Mouse (Mus musculus) erythroblast, embryonic 14.5 days (primary cell): ENCODE data around the gene Mllt3. TPM values are rescaled to one million over a fixed set of nuclear protein-coding genes. Genes with fewer than 3 reads are reported as not detected.

Experiments used
- H3K27me3 ChIP-seq: 2 replicates; pipeline ENCODE4 v1.6.1; 2012; ENCODE audit warnings: inconsistent platforms; ENCODE audit not compliant: control insufficient read depth
- H3K36me3 ChIP-seq: 2 replicates; pipeline ENCODE4 v1.6.1; 2012; ENCODE audit warnings: mild to moderate bottlenecking, inconsistent platforms; ENCODE audit not compliant: control insufficient read depth
- H3K4me1 ChIP-seq: 2 replicates; pipeline ENCODE4 v1.6.1; 2012; ENCODE audit warnings: inconsistent platforms; ENCODE audit not compliant: control insufficient read depth
- H3K4me3 ChIP-seq: replicated peaks from 2 replicates; pipeline ENCODE3; 2012; ENCODE audit warnings: moderate library complexity, mild to moderate bottlenecking, inconsistent platforms
- H3K9me3 ChIP-seq: 2 replicates; pipeline ENCODE4 v1.6.1; 2012; ENCODE audit warnings: low read length, inconsistent platforms, mixed read lengths; ENCODE audit not compliant: control insufficient read depth
- GATA1 ChIP-seq: IDR thresholded peaks from 2 replicates; pipeline ENCODE4 v1.6.1; 2012; ENCODE audit warnings: low read length, inconsistent platforms, mixed read lengths
- TAL1 ChIP-seq: IDR thresholded peaks from 3 replicates; pipeline ENCODE4 v1.6.1; 2012; ENCODE audit warnings: low read length, inconsistent platforms, mixed read lengths
- polyA plus RNA-seq: library from polyadenylated mRNA; stranded (reverse); fragments of >175 nt; gene quantifications from 2 replicates; pipeline ENCODE4 v1.2.3, GENCODE M21; 2012

Mllt3 gene
- 4.6 and 7.8 TPM in 2 replicates for polyA plus RNA-seq

DNA sequence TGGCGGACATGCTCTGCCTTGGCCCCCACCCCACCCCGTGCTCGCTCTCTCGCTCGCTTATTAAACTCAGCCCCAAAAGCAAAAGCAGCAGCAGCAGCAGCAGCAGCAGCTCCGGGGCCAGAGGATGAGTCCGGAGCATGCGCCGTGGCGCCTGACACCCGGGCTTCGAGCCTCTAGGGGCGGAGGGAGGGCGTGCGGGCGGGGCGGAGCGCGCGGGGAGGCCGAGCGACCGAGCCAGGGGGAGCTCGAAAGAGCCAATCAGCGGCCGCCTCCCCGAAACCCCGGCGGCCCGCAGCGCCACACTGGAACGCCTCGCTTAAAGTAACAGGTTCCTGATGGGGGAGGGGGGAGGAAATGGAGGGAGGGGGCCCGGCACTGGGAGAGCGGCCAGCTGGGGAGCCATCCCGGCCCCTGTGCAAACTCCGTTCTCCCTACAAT, at the start of gene Mllt3:
Gene Mllt3, minus strand, starts transcription at position 149 of the 438 bp plus-strand sequence.
- peaks cover 20% of the 10 kb centered on the region for H3K27me3 ChIP-seq
- peaks cover 2% of the 10 kb centered on the region for H3K36me3 ChIP-seq
- peaks cover 43% of the 10 kb centered on the region for H3K4me1 ChIP-seq
- peak within 1 kb of the TSS; percentile 80 for H3K4me3 ChIP-seq
- H3K9me3 ChIP-seq, result no peaks in the 10 kb centered on the region
- TF ChIP-seq TAL1 (no peak), GATA1 (no peak)

DNA sequence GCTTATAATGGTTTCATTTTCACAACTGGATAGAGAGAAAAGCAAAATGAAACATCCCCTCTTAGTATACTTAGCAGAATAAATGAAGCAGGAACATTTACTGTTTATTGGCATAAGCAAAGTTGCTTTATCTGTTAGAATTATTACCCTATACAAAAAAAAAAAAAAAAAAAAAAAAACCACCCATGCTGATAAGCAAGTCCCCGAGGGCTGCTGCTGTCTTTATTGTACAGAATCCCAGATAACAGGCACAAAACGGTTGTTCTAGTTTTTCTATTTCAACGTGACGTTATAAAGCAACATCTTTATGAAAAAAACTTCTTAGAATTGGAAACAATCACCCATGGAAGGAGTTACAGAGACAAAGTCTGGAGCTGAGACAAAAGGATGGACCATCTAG, 49.2 kb upstream of the Mllt3 start:
- Histone ChIP-seq H3K4me3 (no peak overlapping the region), H3K27me3 (no peaks in the 10 kb centered on the region), H3K36me3 (no peaks in the 10 kb centered on the region), H3K9me3 (no peaks in the 10 kb centered on the region), H3K4me1 (peaks cover 11% of the 10 kb centered on the region)
- no peak for TF ChIP-seq GATA1
- TF ChIP-seq TAL1, result no peak

DNA sequence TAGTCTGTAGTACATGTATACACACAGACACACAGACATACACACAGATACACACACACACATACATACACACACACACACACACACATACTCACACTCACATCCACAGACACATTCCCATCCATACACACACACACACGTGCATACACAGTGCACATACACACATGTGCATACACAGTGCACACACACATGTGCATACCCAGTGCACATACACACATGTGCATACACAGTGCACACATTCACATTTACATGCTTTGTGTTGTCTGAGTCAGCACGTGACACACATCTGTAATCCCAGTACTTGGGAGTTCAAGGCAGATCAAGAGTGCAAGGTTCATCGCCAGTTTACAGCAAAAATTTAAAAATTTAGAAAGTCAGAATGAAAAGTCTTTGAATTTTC, 48.7 kb upstream of the Mllt3 start:
- H3K4me3 ChIP-seq, result peak overlapping the region; percentile 17
- peaks cover 11% of the 10 kb centered on the region for H3K4me1 ChIP-seq
- TF ChIP-seq GATA1 (no peak), TAL1 (no peak)
- H3K27me3 ChIP-seq, result no peaks in the 10 kb centered on the region
- no peaks in the 10 kb centered on the region for H3K9me3 ChIP-seq
- H3K36me3 ChIP-seq, result no peaks in the 10 kb centered on the region

DNA sequence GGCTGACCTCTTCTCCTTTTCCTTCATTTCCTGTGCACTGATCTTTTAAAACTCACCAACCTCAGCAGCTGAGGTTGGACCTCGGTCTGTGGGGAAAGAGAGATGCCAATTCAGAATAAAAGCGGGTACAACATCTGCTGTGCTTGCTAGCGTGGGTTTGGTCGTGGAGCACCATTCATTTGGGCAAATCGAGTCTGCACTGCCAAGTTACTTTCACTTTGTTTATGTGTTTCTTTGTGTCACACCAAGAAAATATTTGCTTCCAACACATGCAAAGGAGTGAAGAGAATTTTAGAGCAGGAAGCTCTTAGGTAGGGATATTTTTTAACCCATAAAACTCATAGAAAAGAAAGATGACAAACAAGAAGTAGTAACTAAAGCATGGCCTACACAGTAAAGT, 48.3 kb upstream of the Mllt3 start:
- TF ChIP-seq GATA1 (no peak), TAL1 (no peak)
- H3K4me1 ChIP-seq, result peaks cover 11% of the 10 kb centered on the region
- no peak overlapping the region for H3K4me3 ChIP-seq

DNA sequence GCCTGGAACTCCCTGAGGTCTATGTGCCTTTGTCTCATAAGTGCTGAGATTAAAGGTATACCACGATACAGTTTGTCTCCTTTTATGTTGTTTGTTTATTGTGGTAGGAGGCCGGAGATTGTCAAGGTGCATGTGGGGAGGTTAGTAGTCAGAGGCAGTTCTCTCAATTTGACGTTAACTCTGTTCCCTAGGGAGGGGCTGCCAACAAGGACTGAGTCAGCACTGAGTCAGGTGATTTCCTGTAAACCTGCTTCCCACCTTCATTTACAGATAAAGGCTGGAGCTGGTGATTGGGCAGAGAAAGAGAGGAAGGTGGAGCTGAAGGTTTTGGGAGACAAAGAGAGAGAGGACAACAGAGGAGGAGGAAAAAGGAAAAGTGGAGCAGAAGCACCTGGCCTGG, 45.8 kb upstream of the Mllt3 start:
- TF ChIP-seq TAL1 (no peak), GATA1 (no peak)
- peaks cover 11% of the 10 kb centered on the region for H3K4me1 ChIP-seq
- H3K4me3 ChIP-seq, result no peak overlapping the region
- no peaks in the 10 kb centered on the region for H3K9me3 ChIP-seq
- no peaks in the 10 kb centered on the region for H3K27me3 ChIP-seq
- no peaks in the 10 kb centered on the region for H3K36me3 ChIP-seq

More for the DNA sequence above, 48.3 kb upstream of the Mllt3 start:
- no peaks in the 10 kb centered on the region for H3K9me3 ChIP-seq
- H3K36me3 ChIP-seq, result no peaks in the 10 kb centered on the region
- H3K27me3 ChIP-seq, result no peaks in the 10 kb centered on the region

DNA sequence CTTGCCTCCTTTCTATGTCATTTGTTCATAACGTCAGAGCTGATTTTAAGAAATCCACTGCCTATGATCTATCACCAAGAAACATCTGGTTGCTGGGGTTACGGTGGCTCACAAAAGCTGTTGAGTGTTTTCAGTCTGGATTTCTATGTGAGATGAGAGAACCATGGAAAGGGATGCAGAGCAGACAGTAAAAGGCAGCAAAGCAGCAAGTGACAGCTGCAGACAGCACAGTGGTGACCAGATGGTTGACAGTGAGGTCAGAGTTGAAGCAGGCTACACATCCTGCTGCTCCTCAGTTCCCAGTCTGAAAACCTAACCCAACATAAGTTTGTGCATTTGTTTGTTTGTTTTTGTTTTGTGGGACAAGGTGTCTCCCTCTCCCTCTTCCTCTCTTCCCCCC, 42.2 kb upstream of the Mllt3 start:
- Histone ChIP-seq H3K4me3 (no peak overlapping the region), H3K4me1 (peaks cover 3% of the 10 kb centered on the region; the same call in 1 of the 2 replicates), H3K27me3 (no peaks in the 10 kb centered on the region), H3K9me3 (no peaks in the 10 kb centered on the region), H3K36me3 (no peaks in the 10 kb centered on the region)
- TF ChIP-seq GATA1 (no peak), TAL1 (no peak)

DNA sequence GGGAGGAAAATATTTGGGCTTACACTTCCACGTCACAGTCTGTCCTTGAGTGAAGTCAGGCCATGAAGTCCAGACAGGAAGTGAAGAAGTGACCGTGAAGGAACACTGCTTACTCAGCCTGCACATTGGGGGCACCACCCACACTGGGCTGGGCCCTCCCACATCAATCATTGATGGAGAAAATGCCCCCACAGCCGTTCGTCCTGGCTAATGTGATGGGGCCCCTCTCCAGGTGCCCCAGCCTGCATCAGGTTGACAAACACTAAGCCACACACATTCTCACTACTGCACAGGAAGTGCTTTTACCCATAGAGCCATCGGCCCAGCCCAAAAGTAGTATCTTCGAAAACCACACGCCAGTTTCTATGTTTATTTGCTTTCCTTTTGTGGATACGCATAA, 13.1 kb upstream of the Mllt3 start:
- TF ChIP-seq GATA1 (no peak), TAL1 (no peak)

DNA sequence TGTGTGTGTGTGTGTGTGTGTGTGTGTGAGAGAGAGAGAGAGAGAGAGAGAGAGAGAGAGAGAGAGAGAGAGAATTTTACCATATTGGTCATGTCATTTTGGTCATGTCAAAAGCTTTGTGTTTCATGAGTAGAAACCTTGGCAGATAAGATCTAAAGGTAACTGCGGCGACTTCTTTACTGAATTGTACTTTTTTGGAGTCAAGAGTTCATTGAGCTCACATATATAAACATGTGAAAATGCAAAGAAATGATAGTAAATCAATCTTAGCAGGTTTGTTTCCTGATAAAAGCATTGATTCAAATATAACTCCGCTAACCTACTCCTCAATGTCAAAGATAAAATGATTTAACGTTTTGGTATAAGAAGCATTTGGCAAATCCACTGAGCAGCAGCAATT, 12.0 kb upstream of the Mllt3 start:
- Histone ChIP-seq H3K36me3 (no peaks in the 10 kb centered on the region), H3K4me3 (no peak overlapping the region), H3K27me3 (0 out of 2 replicates have a peak, but pooled peaks cover 2% of the 10 kb centered on the region), H3K9me3 (no peaks in the 10 kb centered on the region), H3K4me1 (no peaks in the 10 kb centered on the region)
- TF ChIP-seq TAL1 (no peak), GATA1 (no peak)

More for the DNA sequence above, 13.1 kb upstream of the Mllt3 start:
- no peaks in the 10 kb centered on the region for H3K4me1 ChIP-seq
- no peaks in the 10 kb centered on the region for H3K36me3 ChIP-seq
- H3K27me3 ChIP-seq, result 0 out of 2 replicates have a peak, but pooled peaks cover 2% of the 10 kb centered on the region
- H3K4me3 ChIP-seq, result no peak overlapping the region
- H3K9me3 ChIP-seq, result no peaks in the 10 kb centered on the region

DNA sequence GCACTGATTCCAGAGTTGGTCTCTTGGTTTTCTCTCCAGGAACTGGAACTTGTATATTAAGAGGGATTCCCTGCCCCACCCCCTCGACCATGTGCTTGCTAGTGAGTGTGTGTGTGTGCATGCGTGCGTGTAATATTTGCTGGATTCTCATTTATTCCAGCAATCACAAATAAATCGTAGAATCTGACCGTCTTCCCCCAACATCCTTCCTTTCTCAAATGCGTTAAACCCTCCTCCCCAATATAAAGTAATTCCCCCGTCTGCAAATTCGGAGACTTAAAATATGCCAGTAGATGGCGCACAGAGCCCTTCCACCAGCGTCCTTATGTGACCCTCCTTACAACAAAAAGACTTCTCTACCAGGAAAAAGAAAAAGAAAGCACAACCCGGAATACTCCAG, 2.2 kb upstream of the Mllt3 start:
- no peak for TF ChIP-seq GATA1
- no peak for TF ChIP-seq TAL1
- Histone ChIP-seq H3K27me3 (peaks cover 20% of the 10 kb centered on the region), H3K9me3 (no peaks in the 10 kb centered on the region), H3K4me3 (no peak overlapping the region), H3K36me3 (no peaks in the 10 kb centered on the region), H3K4me1 (peaks cover 43% of the 10 kb centered on the region)
